Mouse (Mus musculus): ENCODE measurements at regions not wholly inside any gene's neighbourhood (a gene's known extent, or its start where the extent isn't known, plus 50 kb on each side); places are given as distances from the start of the nearest gene placed in this dataset.

DNA sequence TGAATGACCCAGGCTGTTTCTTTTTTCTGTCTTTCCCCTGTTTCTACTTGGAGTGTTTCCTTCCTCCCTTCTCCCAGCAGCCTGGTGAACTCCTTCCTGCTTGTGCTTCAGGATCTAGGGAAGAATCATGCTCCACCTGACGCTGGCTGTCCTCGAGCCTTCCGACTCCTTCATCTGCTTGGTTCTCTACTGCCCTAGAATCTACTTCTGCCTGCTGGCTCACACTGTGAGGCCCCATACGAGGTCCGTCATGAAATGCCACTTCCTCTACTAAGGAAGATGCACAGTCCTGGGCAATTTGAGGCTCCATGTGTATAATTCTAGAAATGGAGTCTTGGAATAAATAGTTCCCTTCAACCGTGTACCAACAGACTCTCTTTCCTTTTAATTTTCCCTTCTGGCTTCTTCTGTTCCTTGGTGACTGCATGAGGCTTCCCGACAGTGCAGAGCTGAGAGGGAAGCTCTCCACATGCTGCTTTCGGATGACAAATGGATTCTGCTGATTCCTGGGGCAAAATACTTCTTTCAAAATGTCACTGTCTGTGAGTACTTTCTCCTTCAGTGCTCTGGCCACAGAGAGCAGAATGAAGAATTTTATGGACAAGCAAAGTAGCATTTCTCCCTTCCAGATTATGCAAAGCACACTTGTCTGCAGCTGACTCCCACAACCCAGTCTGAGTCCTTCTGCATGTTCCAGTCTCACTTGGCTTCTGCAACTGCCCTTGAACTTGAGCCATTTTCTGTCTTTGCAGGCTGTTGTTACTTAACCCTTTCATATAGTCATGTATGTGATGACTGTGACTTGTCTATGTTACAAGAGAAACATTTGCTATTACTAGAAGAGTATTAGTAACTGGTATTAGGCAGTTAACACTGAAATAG lies 341.1 kb upstream of the Kif2a start:
- DNase-seq = no peak

DNA sequence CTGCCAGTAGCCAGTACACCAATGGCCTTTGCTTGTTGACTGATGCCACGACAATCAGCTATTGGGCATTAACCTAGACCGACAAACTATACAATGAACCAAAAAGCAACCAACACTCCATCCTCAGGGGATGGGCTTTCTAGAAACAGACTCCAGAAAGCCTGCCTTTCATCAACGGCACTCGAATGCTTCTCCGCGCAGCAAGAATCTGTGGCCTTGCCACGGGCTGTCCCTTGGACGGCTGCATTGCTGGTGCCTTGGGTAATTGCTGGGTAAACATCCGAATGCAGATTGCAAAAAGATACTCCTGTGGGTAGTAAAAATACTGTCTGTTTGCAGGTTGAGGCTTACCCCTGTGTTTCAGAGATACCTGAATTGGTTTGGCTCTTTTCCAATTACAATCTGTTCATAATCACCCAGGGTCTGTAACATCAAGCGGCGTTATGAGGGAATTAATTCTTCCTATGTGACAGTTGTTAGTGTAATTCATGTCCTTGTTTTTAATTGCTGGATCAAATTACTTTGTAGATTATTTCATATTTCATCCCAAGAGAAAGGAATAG lies 319.0 kb upstream of the Kif2a start:
- DNase-seq = no peak

DNA sequence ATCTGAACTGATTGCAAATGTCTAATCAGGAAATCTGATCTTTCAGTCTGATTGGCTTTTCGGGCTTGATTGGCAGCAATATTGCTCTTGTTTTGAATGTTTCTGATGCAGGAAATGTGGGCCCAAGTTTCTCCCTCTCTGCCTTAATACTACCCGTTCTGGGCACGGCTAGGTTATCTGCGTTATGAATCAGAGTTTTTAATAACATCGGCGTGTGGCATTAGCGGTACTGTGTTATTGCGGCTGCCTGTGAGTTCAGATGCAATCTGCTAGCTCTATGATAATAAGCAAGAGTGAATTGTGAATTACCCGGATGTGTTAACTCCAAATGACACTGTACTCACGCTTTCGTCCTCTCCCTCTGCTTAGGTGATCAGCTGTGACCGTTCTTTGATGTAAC lies 316.2 kb upstream of the Kif2a start:
- DNase-seq = no peak

DNA sequence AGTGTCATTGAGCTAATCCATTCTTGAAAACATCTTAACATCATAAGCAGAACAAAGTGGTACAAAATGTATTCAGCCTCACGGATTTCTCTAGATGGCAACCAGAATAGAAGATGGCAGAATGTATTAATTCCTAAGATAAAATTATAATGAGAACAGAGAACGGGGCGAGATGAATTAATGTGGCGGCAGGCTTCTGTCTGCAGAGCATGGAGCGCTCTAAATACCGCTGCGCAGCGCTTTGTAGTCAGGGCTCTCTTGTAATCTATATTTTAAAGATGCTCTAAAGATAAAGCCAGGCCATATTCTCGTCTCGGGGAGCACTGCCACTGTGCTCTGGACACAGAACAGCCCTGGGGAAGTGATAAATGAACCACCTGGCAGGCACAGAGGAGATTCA lies 315.2 kb upstream of the Kif2a start:
- no peak for DNase-seq

DNA sequence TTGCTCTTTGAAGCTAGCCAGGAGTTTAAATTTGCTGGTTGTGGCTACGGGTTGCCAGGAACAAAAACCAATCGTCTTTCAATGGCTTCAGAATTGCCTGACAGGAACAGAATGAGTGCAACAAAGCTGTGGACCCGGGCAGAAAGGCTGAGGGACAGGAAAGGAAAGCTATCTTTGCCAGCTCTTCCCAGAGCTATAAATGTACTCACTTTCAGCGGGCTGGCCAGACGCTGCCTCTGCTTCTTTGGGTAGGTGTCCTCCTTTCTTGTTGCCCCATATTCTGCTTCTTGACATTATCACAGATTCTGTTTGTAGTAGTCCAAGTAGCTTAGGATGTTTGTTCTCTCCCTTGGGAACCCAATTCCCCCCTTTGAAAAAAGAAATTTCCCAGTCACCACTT lies 307.4 kb upstream of the Kif2a start:
- DNase-seq = no peak

DNA sequence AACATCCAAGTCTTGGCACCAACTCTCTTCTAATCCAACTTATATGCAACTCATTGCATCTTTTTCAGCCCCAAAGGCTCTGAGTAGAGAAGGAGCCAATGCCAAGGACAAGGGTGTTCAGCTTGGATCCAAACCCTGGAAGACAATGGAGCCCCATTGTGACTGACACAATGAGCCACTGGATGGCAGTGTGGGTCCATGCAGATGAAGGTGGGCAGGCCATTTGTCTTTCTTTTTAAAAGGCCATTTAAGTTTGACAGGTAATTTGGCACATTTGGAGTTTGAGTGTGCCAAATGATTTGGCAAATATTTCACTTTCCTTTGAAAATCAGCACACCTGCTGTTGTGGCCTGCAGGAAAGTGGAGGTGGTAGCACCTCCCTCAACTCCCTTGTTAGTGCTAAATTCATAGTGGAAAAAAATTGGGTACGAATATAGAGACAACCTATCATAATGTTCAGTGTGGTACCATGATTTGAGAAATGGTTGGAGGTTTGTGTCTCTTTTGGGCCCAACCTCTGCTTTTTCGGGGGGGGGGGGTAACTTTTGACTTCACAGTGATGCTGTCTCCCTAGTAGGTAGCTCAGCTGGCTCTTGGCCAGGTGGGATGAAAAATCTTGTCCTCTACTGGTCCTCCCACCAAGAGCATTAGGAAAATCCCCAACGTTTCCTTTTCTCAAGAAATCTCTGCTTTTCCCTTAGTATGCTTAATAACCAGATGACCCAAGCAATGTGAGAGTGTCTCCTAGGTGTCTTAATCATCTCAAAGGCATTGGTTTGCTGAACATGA lies 304.0 kb upstream of the Kif2a start:
- DNase-seq = peak; percentile 58

DNA sequence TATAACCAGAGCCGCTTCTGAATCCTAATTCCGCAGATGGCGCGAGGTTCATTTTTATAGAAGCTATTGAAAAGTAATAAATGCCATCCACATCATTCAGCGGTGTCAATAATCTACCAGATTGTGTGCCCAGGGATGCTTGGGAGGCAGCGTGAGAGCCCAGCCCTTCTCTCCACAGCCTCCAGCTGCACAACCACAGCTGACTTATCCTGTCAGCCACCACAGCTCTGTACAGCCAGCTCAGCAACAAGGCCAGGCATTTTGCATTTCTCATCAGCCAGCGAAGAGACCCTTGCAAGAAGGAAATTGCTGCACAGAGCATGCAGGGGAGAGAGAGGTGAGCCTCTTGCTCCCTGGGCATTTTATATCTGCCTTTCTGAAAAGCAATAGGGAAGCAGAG lies 292.8 kb upstream of the Kif2a start:
- DNase-seq = no peak

DNA sequence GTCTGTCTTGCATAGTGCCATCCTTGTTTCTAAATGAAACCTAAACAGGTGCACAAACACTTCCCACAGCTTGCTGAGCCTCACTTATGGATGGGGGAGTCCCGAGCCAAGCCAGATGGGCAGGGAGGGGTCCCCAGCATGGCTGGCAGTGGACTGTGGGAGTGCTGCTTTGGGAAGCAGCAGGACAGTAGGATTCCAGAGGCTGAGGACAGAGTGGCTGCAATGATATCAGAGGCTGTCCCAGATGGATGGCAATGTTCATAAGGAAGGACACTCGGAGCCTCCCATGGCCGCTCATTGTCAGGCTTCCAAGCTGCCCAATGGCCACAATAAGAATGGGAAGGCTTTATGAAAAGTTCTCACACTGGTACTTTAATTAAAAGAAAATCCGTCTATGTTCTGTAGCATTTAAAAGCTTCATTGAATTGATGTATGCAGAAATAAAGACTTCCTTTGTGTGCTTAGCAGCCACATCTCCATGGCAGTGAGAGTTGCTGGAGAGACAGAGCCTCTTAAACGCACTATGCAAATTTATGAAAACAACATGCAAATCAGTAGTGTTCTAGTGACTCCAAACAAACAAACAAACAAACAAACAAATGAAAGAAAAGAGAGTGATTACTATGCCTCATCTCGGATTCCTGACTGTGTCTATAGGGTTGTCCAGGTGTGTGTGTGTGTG lies 287.2 kb upstream of the Kif2a start:
- peak; percentile 10 for DNase-seq

DNA sequence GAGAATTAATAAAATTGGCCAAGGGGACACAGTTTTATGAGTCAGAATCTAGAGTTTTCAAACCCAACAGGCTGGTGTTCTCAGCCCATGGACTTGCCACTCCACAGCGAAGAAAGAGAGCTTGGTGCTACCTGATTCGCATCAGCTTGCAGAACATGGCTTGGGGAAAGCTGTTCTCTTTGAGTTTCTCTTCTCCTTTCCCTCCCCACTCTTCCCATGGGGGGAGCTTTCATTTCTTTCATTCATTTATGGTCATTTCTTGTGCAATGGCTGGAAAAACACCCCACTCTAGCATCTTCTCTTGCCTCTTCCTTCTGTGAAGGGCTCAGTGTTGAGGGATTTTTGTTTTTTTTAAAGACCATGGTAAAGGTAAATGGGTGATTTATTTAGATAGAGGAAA lies 286.5 kb upstream of the Kif2a start:
- DNase-seq = no peak

DNA sequence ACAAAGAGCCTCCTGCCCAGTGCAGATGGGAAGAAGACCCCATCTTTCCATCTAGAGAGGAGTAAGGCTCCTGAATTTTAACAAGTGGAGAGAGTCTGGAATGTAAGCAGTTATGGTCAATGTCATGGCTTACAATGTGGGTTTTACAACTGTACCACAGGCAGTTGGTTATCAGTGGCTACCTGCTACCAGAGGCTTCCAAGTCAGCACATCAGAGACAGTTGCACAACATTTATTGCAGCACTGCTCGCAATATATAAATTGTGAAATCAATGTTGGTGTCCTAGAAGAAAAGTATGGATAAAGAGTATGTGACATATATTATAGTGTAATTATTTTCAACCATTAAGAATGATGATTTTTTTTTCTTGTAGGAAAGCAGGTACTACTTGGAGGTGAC lies 285.0 kb upstream of the Kif2a start:
- DNase-seq = no peak

DNA sequence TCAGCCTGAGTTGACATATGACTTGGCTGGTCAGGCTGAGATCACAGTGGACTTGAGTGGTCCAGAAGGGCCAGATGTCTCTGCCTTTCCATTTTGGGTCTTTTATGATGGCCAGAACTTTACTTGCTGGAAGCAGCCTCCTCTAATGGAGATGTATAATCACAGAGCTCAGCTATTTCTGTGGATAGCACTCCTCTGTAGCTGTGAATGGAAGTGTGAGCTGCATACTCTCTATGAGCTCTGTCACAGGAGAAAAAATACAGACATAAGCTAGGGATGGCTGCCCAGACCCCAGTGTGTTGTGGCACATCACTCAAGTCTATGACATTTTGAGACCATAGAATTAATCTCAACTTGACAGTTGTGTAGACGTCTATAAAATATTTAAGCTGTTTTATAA lies 284.3 kb upstream of the Kif2a start:
- DNase-seq = no peak

DNA sequence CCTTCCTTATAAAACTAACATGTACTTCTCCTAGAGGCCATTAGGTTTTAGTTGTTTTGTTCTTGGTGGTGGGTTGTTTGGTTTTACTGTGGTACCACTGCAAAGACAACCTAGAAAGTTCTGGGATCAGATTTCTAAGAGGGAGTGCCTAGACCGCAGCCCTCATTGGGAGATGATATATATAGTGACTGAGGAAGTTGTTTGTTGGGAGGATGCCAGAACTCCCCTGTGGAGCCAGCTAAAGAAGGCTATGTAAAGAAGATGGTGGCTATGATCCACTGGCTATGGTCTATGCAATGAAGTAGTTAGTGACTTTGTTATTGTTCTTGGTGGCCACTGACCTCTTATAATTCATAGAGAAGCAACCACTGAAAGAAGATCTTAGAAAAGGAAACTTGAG lies 283.8 kb upstream of the Kif2a start:
- no peak for DNase-seq

DNA sequence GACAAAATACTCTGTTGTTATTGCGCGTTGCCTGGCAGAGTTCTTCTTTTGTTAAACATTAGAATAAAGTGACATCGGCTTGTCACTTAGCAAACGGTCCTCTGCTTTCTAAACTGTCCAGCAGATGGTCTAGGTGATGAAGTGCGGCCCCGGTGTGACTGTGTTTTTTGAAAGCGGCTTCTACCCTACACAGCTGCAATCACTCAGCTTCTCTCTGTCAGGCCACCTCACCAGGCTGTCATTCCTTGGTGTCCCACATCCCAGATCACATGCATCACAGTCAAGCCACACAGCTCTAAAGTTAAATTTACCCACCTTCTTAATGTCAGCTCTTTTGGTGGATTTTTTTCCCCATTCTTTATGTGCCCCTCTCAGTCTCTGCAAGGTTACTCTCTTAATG lies 282.0 kb upstream of the Kif2a start:
- DNase-seq = no peak

DNA sequence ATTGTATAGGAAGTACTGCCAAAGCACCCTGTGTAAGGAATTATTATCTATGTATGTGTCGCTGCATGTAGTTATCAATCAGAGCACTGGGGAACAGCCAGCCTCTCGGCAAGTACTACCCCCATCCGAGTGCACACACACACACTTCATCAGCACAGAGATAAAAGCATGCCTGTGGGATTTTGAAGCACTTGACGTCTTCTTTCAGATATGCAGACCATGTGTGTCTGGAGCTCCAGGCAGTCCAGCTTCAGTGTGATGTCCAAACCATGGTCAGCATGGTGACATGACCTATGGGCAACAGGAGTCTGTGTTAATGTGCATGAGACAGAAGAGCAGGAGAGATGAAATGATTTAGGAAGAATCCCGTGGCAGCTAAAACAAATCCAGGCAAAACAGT lies 281.4 kb upstream of the Kif2a start:
- no peak for DNase-seq

DNA sequence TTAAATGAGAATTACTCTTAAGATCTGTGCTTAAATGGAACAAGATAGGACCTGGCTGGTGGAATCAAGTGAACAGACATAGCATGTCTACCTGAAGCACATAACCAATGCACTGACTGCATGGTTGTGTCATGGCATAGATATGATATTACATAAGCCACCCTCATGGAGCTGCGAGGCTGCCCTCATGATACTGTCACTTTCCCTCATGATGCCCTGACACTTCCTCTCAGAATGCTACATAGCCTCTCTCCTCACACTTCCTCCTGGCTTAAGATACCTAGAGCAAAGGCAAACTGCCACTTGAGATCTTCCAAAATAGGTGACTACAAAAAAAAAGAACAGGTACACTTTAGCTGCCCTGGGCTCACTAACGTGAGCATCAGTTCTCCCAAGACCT lies 278.9 kb upstream of the Kif2a start:
- DNase-seq = no peak

DNA sequence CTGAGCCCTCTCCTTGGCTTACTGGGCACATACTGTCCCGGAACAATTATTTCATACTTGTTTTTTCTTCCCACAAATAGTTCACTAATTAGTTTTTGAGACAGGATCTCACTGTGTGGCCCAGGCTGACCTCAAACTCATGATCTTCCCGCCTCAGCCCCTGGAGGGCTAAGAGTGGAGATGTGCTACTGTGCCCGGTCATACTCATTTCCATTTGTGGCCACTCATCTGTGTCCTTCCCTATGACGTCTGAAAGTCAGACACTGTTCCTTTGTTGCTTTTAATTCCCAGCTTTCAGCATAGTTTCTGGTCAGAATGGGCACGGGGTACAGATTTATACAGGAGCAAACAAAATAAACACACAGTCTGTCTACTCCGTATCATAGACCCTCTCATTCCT lies 242.7 kb upstream of the Kif2a start:
- no peak for DNase-seq

DNA sequence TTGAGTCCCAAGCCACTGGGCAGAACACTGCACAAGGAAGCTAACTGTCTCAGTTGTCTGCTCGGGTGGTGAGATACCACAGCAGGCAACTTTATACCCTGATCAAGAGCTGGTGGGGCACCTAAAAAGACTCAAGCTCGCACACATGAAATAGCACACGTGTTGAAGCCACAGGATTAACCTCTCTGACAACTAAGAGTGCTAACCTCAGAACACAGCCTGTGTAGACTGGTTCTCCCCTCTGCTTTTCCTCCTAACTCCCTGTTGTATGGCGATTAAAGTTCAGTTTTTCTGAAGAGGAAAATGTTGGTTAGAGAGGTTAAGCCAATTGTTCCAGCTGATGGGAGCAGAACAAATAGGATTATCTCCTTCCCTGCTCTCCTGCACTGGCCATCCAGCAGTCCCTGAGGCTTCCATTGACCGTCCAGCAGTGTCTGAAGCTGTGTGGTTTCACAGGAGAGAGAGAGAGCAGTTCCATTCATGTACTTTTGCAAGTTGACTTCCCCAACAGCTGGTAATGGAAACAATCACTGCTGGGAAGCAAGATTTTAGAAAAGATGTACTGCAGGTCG lies 239.6 kb upstream of the Kif2a start:
- no peak for DNase-seq

DNA sequence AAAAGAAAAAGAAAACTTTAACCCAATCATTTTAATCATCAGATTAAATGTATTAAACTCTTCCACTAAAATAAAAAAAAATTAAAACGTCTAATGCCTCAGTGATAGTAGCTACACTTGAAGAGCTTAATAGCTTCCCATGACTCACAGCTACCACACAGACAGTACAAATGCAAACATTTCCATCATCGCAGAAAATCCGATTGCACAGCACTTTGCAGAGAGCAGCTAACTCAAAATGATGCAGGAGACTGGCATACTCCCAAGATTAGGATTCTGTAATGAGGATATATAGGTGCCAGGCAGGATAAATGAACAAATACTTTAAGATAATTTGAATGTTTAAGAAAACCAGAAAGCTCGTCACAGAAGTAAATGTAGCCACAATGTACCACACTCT lies 238.3 kb upstream of the Kif2a start:
- no peak for DNase-seq

DNA sequence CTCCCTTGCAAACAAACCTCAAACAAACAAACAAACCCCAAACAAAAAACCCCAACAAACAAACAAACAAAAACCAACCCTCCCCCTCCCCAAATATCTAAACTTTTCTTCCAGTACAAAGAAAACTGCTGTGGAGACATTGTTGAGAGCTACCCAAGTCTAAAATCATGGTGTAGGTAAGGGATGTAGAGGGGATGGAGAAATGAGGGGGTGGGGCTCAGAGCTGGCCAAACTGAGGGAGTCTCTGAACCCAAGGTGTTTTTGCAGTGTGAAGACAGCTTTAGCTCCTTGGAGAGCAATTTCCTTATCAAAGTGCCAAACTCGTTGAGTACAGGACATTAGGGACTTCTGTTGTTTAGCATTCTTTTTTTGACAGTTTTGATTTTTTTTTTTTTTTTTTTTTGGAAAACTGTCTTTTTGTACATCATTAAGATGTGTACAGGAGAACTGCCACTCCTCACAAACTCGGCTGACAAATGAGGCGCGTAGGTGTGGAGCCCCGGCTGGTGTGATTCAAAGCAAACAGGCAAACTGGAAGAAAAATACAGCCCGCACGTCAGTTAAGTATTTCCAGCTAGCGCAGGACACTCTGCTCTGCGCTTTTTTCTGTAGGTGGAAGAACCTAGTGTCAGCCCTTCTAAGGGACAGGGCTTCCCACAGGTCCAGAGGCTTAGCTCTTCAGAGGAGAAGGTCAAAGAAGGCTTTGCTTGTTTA lies 226.0 kb upstream of the Kif2a start:
- no peak for DNase-seq

DNA sequence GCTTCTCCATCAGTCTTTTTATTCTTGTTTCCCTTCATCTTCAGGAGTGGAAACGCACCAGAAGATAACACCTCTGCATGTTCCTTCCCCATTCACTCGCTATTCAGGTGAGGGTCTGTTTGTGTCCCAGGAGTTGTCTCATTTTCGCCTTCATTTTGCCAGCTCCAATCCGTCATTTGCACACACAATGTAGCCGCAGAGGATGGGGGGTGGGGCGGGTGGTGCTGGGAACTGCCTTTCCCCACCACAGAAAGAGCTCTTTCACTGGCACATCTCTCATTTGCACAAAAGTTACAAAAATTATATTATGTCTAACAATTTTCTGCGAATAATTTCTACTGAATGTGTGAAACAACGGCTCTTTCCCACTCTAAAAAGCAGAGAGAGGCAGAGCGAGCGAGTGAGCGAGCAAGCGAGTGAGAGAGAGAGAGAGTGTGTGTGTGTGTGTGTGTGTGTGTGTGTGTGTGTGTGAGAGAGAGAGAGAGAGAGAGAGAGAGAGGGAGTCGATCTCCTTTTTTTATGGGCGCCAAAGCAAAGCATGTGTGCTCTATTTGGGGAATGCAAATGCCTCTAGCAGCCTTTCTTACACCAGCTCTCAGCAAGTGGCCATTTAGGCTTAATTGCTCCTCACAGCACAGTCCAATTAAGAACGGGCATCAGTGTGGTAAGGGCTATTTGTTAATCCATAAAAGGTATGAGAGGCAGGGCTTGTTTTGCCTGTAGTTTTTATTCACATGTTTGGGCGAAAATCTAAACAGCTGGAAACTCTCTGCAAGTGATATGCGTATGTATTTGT lies 225.2 kb upstream of the Kif2a start:
- DNase-seq = peak; percentile 66

DNA sequence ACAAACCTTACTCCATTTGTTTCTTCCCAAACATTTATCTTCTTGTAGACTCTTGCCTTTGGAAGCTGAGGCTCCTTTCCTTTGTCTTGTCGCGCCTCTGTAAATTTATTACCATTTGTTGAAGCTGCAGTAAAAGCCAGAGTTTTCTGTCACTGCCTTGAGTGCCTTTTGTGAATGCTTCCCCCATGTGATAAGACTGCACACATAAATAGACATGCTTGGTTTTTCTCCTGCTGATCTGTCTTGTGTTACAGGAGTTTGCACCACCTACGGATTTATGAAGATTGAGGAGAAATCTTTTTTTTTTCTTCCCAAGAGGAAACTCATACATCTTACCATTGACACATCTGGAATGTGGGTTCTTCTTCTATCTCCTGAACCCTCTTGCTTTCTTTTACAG lies 222.2 kb upstream of the Kif2a start:
- DNase-seq = no peak

DNA sequence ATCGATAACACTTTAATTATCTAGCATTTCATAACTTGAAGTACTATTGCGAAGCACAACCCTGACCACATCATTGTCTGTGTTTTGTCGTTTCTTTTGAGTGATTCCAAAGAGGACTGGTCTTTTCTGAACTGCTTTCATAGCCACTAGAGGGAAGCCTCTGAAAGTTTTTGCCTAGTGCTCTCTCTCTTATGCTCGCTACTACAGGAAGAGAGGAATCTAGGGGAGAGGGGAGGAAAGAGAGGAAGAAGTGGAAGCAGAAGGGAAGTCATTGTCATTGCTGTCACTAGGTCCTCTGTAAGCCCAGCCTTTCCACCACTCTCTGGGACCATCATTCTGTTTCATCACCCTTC lies 217.1 kb upstream of the Kif2a start:
- DNase-seq = no peak
